Mouse (Mus musculus) heart, embryonic 16.5 days (tissue): ENCODE measurements around the gene Sass6. TPM values are rescaled to one million over a fixed set of nuclear protein-coding genes. Genes with fewer than 3 reads are reported as not detected.

Experiments
- ATAC-seq: fragments of 200-750 bp; cut with Nextera tagmentation; replicated peaks from 2 replicates; pipeline ENCODE4 v1.8.0; 2017; ENCODE audit warnings: moderate number of reproducible peaks; ENCODE audit not compliant: insufficient read depth, low FRiP score; ENCODE audit errors: extremely low read depth
- H3K27ac ChIP-seq: fragments of 300-500 bp; sonication (generic); 2 replicates; pipeline ENCODE4 v1.5.1; 2014; ENCODE audit warnings: mild to moderate bottlenecking, low read length, control low read depth, moderate library complexity
- H3K27me3 ChIP-seq: fragments of 300-500 bp; sonication (generic); 2 replicates; pipeline ENCODE4 v1.6.1; 2014; ENCODE audit warnings: low read length, mixed read lengths; ENCODE audit not compliant: control insufficient read depth, insufficient read depth
- H3K36me3 ChIP-seq: fragments of 300-500 bp; sonication (generic); 2 replicates; pipeline ENCODE4 v1.6.1; 2014; ENCODE audit not compliant: control insufficient read depth, insufficient read depth
- H3K4me1 ChIP-seq: fragments of 300-500 bp; sonication (generic); 2 replicates; pipeline ENCODE4 v1.6.1; 2014; ENCODE audit warnings: low read length, mixed read lengths; ENCODE audit not compliant: control insufficient read depth, insufficient read depth
- H3K4me2 ChIP-seq: fragments of 300-500 bp; sonication (generic); 2 replicates; pipeline ENCODE4 v1.6.1; 2014; ENCODE audit warnings: low read depth, mild to moderate bottlenecking, control low read depth, low read length
- H3K4me3 ChIP-seq: fragments of 300-500 bp; sonication (generic); 2 replicates; pipeline ENCODE4 v1.5.1; 2014; ENCODE audit warnings: mild to moderate bottlenecking, control low read depth, low read length
- H3K9ac ChIP-seq: fragments of 300-500 bp; sonication (generic); 2 replicates; pipeline ENCODE4 v1.6.1; 2014; ENCODE audit warnings: low read length, control low read depth
- H3K9me3 ChIP-seq: fragments of 300-500 bp; sonication (generic); replicated peaks from 2 replicates; pipeline ENCODE4 v1.6.1; 2016; ENCODE audit warnings: low read length; ENCODE audit not compliant: control insufficient read depth
- WGBS: fragments of 180-500 bp; shearing (Covaris S2); extraction: QIAGEN DNeasy Blood & Tissue Kit; methylation state at CpG from one replicate; pipeline ENCODE4 v1.1.7; 2014; 5-methylcytosine and 5-hydroxymethylcytosine counted together
- polyA plus RNA-seq: library from polyadenylated mRNA; unstranded; fragments of >200 nt; fragmentation: Nextera tagmentation; extraction: Ambion mirVana; gene quantifications from 2 replicates; pipeline ENCODE4 v1.2.1, GENCODE M21; 2015

The Sass6 gene
- polyA plus RNA-seq, 1 experiment from 2014 or later: 11.3 TPM

DNA sequence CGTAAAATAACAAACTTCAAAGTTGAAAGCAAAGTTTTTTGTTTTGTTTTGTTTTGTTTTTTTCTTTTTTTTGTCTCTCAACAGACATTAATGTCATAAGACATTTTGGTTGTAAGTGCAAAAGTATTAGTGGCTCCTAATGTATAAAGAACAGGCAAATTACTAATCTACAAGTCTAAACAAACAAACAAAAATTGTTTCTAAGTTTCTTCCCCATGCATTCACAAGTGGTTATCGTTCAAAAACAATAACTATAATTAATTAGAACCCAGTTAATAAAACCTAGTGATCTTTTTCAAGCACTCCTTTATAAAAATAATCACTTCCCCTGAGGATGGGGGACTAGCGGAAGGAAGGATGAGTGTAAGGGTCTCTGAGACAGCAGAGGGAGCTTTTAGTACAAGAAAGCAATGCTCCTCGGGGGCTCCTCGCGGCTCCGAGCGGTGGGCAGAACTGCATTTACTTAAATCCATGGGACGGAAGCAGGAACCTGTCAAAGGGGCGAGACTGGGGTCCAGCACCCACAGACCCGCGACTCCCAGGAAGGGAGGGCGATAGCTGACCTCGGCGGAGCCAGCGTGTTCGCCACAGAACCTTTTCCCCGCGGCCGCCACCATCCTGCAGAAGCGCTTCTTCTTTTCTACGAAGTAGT lies 580 bp upstream of the Sass6 start:
- Histone ChIP-seq H3K27ac (peak overlapping the region; percentile 88), H3K9ac (peak overlapping the region; percentile 92), H3K36me3 (peaks cover 19% of the 10 kb centered on the region), H3K27me3 (no peaks in the 10 kb centered on the region), H3K4me2 (peak overlapping the region; percentile 65), H3K4me3 (peak overlapping the region; percentile 98), H3K4me1 (peaks cover 6% of the 10 kb centered on the region), H3K9me3 (no peaks in the 10 kb centered on the region)
- 2% methylated on average over 22 of the region's 22 CpGs for WGBS
- ATAC-seq: peak; percentile 63

- Histone ChIP-seq H3K4me2 (peak overlapping the region; percentile 81), H3K27ac (no peak overlapping the region), H3K9ac (peak overlapping the region; percentile 84), H3K36me3 (peaks cover 9% of the 10 kb centered on the region), H3K4me3 (peak overlapping the region; percentile 98), H3K27me3 (no peaks in the 10 kb centered on the region), H3K4me1 (peaks cover 6% of the 10 kb centered on the region), H3K9me3 (no peaks in the 10 kb centered on the region)
- WGBS: 5% methylated on average over 10 of the region's 10 CpGs
- no peak for ATAC-seq
These were observed 815 bp downstream of the Sass6 start for GRCm38 (mm10) chr3:116595603-116595991.

DNA sequence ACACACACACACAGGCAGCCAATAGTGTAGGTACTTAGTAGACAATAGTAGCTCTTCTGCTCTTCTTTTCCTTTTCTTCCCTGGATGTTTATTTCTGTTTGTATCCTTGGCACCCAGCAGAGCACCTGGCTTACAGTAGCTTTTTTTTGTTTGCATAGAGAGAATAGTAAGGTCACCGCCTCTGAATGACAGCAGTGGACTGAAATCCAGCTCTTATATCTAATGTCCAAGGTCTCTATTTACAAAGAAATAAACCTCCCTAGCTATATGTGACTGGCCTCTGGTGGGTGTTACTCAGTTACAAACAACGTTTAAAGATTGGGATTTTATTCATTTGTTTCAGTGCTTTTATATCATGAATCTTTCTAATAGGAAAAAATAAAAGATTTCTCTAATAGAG lies 4.9 kb downstream of the Sass6 start:
- H3K4me2 ChIP-seq: no peak overlapping the region
- H3K27ac ChIP-seq: no peak overlapping the region
- no peak overlapping the region for H3K9ac ChIP-seq
- H3K4me3 ChIP-seq: no peak overlapping the region
- H3K27me3 ChIP-seq: no peaks in the 10 kb centered on the region
- H3K36me3 ChIP-seq: no peaks in the 10 kb centered on the region
- no peaks in the 10 kb centered on the region for H3K9me3 ChIP-seq
- WGBS: 77% methylated on average over 2 of the region's 2 CpGs
- H3K4me1 ChIP-seq: peaks cover 6% of the 10 kb centered on the region
- no peak for ATAC-seq

- Histone ChIP-seq H3K36me3 (peaks cover under 1% of the 10 kb centered on the region), H3K27ac (no peak overlapping the region), H3K9ac (no peak overlapping the region), H3K4me2 (no peak overlapping the region), H3K9me3 (no peaks in the 10 kb centered on the region), H3K4me1 (peaks cover 1% of the 10 kb centered on the region), H3K27me3 (no peaks in the 10 kb centered on the region), H3K4me3 (no peak overlapping the region)
- WGBS: 87% methylated on average over 5 of the region's 5 CpGs
- no peak for ATAC-seq
These were observed 6.2 kb downstream of the Sass6 start for GRCm38 (mm10) chr3:116601005-116601404.

DNA sequence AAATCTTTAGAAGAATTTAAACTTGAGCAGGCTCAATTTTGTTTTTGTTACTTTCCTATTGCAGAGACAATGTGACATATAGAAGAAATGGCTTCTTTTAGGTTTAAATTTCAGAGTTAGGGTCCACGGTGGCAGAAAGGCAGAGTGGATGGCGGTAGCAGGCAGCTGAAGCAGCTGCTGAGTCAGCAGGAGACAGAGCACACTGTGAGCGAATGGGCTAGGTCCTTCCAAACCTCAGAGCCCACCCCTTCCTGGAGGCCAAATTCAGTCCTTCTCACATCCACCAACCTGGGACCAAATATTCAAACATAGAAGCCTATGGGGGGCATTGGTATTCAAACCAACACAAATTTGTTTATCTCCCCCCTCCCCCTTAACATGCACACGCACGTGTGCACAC lies 7.0 kb downstream of the Sass6 start:
- no peak overlapping the region for H3K9ac ChIP-seq
- WGBS: 93% methylated on average over 5 of the region's 5 CpGs
- H3K4me3 ChIP-seq: no peak overlapping the region
- H3K36me3 ChIP-seq: peaks cover 3% of the 10 kb centered on the region
- no peaks in the 10 kb centered on the region for H3K27me3 ChIP-seq
- no peaks in the 10 kb centered on the region for H3K9me3 ChIP-seq
- no peak overlapping the region for H3K27ac ChIP-seq
- ATAC-seq: no peak
- no peaks in the 10 kb centered on the region for H3K4me1 ChIP-seq
- H3K4me2 ChIP-seq: no peak overlapping the region

DNA sequence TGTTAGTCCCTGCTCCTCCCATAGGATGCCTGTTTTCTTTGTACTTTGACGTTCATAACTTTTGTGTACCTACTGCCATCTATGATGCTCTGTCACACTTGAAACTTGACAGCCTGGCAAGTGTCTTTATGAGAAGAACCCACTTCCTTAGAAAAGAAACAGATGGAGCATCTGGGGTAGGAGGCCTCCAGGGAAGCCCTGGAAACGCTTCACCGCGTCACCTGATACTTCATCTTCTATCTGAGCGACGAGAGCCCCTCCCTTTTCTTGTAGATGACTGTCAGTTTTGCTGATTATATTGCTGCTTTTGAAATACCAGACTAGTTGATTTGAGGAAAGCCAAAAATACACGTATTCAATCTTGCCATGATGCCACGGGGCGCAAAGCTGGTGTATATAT lies 9.8 kb downstream of the Sass6 start:
- Histone ChIP-seq H3K9me3 (no peaks in the 10 kb centered on the region), H3K4me2 (no peak overlapping the region), H3K27me3 (no peaks in the 10 kb centered on the region), H3K4me3 (no peak overlapping the region), H3K9ac (no peak overlapping the region), H3K4me1 (no peaks in the 10 kb centered on the region), H3K36me3 (peaks cover 8% of the 10 kb centered on the region), H3K27ac (no peak overlapping the region)
- WGBS: 66% methylated on average over 9 of the region's 9 CpGs
- ATAC-seq: no peak

- WGBS: 72% methylated on average over 10 of the region's 10 CpGs
- no peaks in the 10 kb centered on the region for H3K4me1 ChIP-seq
- H3K4me2 ChIP-seq: no peak within 1 kb of the TSS
- no peaks in the 10 kb centered on the region for H3K27me3 ChIP-seq
- no peak for ATAC-seq
- H3K9ac ChIP-seq: no peak within 1 kb of the TSS
- no peak within 1 kb of the TSS for H3K4me3 ChIP-seq
- no peaks in the 10 kb centered on the region for H3K9me3 ChIP-seq
- H3K27ac ChIP-seq: no peak within 1 kb of the TSS
- H3K36me3 ChIP-seq: peaks cover 36% of the 10 kb centered on the region
These were observed 19.6 kb downstream of the Sass6 start, which contains the start of gene Trmt13 for GRCm38 (mm10) chr3:116614295-116614892. TSS of gene Trmt13 (minus strand) at chr3:116614587.

GRCm38 (mm10) chr3:116615318-116616068 lies 20.7 kb downstream of the Sass6 start:
- WGBS: 79% methylated on average over 8 of the region's 8 CpGs
- H3K9me3 ChIP-seq: no peaks in the 10 kb centered on the region
- no peak for ATAC-seq
- no peaks in the 10 kb centered on the region for H3K27me3 ChIP-seq
- peaks cover 33% of the 10 kb centered on the region for H3K36me3 ChIP-seq
- H3K27ac ChIP-seq: no peak overlapping the region
- no peak overlapping the region for H3K4me2 ChIP-seq
- no peaks in the 10 kb centered on the region for H3K4me1 ChIP-seq
- no peak overlapping the region for H3K9ac ChIP-seq
- no peak overlapping the region for H3K4me3 ChIP-seq

- Histone ChIP-seq H3K4me3 (no peak overlapping the region), H3K36me3 (peaks cover 34% of the 10 kb centered on the region), H3K4me1 (no peaks in the 10 kb centered on the region), H3K4me2 (no peak overlapping the region), H3K27me3 (no peaks in the 10 kb centered on the region), H3K9me3 (no peaks in the 10 kb centered on the region), H3K9ac (no peak overlapping the region), H3K27ac (no peak overlapping the region)
- no peak for ATAC-seq
- WGBS: 75% methylated on average over 6 of the region's 6 CpGs
These were observed 24.1 kb downstream of the Sass6 start for GRCm38 (mm10) chr3:116618855-116619254.
